Mouse (Mus musculus) heart, adult 18-20 months (tissue): ENCODE results near the gene Gm8909. TPM values are rescaled to one million over a fixed set of nuclear protein-coding genes. Genes with fewer than 3 reads are reported as not detected.
A peak's percentile ranks its signal among the peaks of the same experiment; 100 is the strongest.
"Not testable (repeated sequence)": the region's sequence is repeated elsewhere in the genome, so short reads cannot be mapped to it uniquely, and the experiment has no call there.

Source experiments
- DNase-seq, 2 experiments: peaks; one replicate each; pipeline ENCODE4 v3.0.0; 2021 to 2022; ENCODE audit warnings: mixed read lengths in 1 of 2
- long read RNA-seq, 2 experiments: library from polyadenylated mRNA; stranded (forward); transcript quantifications; one replicate each; pipeline ENCODE4 v2.0.0; 2021
- total RNA-seq, 2 experiments: library from RNA; stranded (reverse); gene quantifications; 2 replicates each; pipeline ENCODE4 v1.2.3; 2021

Gene Gm8909
- not detected for total RNA-seq
- long read RNA-seq, experiment 1: 0 reads
- long read RNA-seq, experiment 2: 0 reads

DNA sequence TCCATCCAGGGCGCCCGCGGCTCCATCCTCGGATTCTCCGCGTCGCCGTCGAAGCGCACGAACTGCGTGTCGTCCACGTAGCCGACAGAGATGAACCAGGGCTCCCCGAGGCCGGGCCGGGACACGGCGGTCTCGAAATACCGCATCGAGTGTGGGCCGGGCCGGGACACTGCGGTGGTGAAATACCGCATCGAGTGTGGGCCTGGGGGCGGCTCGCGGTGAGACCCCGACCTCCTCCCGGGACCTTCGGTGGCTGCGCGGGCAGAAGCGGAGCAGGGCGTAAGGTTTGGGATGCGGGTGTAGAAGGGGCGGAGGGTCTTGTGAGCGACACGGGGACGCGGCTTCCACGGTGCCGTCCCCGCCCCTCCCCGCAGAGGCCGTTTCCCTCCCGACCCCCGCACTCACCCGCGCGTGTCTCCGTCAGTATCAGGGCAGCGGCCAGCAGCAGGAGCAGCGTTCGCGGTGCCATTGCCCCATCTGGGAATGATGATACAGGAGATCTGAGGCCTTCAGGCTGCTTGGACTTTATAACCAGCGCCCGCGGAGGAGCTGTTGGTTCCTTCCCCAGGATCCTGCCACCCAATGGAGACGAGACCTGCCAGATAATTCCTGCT, at the start of gene Gm8909:
Gm8909 (minus strand) TSS at position 499 of the 614 bp plus-strand sequence.
- peak in 1 of 2 experiments; percentile 9 for DNase-seq

GRCm38 (mm10) chr17:36215586-36215985, 47.2 kb upstream of the Gm8909 start:
- DNase-seq: no peak

GRCm38 (mm10) chr17:36206846-36207245, 38.5 kb upstream of the Gm8909 start:
- DNase-seq: no peak

DNA sequence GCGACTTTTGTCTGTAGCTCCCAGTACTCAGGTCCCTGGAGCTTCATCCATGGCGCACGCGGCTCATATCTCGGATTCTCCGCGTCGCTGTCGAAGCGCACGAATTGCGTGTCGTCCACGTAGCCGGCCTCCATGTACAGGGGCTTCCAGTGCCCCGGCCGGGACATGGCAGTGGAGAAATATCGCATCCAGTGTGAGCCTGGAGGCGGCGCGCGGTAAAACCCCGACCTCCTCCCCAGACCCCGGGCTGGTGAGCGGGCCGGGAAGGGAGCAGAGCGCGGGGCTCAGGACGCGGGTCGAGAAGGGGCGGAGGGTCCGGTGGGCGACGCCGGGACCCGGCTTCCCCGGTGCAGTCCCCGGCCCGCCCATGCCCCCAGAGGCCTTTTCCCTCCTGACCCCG, 37.5 kb upstream of the Gm8909 start:
- no peak for DNase-seq

DNA sequence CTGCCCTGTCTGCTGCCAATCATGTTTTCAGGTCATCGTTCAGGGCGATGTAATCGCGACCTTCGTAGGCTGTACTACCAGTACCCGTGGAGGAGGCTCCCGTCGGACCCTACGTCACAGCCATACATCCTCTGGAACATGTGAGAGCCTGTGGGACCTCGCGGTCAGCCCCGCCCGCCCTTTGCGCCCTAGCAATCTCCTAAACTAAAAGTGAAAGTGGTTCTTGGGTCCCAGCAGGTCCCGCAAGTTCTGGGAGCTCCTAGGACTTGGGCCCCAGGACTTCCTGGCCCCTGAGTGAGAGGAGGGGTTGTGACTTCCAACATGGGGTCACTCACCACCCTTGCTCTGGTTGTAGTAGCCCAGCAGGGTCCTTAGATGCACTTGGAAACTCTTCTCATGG, 37.1 kb upstream of the Gm8909 start:
- peak; percentile 53 to 69 for DNase-seq

GRCm38 (mm10) chr17:36201851-36202250, 33.5 kb upstream of the Gm8909 start:
- no peak for DNase-seq

DNA sequence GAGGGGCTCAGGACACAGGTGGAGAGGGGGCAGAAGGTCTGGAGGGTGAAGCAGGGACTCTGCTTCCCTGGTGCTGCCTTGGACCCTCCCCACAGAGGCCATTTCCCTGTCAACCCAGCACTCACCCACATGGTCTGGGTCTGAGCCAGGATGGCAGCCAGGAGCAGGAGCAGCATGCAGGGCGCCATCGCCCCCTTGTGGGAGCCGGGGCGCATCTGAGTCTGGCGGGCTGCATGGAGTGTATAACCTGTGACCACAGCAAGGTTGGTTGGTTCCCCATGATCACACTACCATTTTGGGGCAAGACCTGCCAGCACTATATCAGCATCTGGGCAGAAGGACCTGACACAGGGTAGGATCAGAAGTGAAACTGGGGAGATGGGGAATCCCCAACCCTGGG, 30.0 kb upstream of the Gm8909 start:
- no peak for DNase-seq

DNA sequence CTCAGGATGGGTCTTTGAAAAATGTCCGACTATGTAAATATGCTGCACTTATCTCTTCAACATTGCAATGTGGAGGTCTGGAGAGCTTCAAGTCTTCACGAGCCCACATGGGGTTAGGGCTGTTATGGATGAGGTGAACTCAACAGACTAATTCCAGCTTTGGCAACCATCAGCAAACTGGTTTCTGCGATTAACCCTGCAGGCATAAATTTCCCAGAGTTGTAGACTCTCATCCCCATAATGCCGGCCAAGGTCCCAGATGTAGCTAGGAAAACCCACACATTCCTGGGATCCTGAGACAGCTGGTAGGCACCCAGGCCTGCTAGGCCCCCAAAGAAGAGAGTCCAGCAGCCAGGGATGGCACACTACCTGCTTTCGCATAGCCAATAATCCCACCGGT, 26.1 kb upstream of the Gm8909 start:
- no peak for DNase-seq

GRCm38 (mm10) chr17:36193546-36194141, 25.3 kb upstream of the Gm8909 start:
- peak; percentile 50 to 72 for DNase-seq

GRCm38 (mm10) chr17:36192371-36192770, 24.0 kb upstream of the Gm8909 start:
- no peak for DNase-seq

GRCm38 (mm10) chr17:36190169-36190507, 21.8 kb upstream of the Gm8909 start, which contains the start of gene H2-T3:
Gene H2-T3, minus strand, starts transcription at chr17:36190287.
- DNase-seq: no peak

DNA sequence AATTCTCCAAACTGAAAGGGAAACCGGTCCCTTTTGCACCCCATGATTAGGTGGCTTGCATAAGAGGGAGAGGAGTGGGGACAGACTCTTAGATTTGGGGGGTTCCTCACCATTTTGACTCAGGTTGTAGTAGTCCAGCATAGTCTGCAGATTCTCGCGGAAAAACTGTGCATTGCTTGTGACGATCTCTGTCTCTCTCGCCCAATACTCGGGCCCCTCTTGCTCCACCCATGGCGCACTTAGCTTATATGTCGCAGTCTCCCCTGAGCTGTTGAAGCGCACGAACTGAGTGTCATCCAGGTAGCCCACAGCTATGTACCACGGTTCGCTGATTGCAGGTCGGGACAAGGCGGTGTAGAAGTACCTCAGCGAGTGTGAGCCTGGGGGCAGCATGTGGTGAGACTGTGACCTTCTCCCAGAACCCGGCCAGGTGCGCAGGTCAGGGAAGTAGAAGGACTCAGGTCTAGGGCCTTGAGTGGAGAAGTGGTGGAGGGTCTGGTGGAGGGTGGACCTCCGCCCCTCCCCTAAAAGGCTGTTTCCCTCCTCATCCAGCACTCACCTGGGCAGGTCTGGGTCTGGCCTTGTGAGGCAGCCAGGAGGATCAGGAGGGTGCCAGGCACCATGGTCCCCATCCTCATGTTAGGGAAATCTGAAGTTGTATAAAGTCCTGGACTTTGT, 21.3 kb upstream of the Gm8909 start:
- DNase-seq: no peak

DNA sequence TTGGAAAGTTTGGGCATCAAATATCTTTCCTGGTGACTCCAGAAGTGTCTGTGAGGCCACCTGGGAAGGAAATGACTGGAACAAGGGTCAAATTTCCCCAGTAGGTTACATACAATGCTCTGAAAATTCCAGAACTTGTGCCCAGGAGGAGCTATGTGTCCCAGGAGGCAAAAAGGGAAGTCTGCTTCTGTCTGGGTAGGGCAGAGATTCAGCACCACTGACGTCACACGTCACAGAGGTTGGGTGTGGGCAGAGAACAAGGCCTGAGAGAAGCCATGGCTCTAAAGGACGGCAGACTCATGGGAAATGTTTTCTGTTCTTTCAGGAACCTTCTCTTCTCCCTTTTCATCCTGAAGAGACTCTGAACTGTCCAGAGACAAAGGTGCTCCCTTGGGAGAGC, 19.2 kb upstream of the Gm8909 start:
- DNase-seq: no peak

- no peak for DNase-seq
These were observed 13.9 kb upstream of the Gm8909 start for GRCm38 (mm10) chr17:36182212-36182611.

DNA sequence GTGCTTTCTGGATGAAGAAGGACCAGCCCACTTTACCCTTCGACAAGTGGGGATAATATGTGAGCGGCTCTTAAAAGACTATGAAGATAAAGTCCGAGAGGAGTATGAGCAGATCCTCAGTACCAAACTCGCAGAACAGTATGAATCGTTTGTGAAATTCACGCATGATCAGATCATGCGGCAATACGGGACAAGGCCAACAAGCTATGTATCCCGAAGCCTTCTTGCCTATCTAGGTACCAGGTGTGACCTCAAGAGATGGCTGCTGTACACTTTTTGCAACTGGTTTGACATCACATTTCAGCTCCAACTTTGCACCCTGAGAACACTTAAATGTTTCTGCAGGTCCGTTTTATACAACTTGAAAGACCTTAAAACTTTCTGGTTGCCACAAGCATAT, 11.1 kb upstream of the Gm8909 start:
- DNase-seq: not testable (repeated sequence)

GRCm38 (mm10) chr17:36178938-36179337, 10.6 kb upstream of the Gm8909 start:
- peak; percentile 11 to 14 for DNase-seq

- not testable (repeated sequence) for DNase-seq
These were observed 7.8 kb upstream of the Gm8909 start for GRCm38 (mm10) chr17:36176132-36176531.

DNA sequence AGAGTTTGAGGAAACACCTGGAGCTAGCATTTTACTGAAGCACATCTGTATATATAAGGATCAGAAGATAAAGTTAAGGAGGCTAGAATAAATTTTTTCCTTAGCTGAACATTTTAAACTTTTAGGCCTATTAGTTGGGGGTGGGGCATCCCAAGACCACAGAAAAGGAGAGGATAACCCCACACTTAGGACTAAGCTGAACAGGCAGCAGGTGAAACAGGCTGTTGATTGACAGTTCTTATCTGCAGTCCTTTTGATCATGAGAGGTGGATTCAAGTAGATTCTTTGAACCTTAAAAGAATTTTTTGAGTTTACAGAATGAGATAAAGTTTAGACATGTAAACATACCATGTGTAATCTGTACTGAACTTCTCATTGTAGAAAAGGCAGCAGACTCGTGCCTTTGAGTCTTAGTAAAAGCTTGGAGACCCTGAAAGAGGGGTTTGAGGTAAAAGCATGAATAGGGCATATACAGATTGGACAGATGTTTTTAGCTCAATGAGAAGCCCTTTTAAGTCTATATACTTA, 2.0 kb upstream of the Gm8909 start:
- no peak for DNase-seq

DNA sequence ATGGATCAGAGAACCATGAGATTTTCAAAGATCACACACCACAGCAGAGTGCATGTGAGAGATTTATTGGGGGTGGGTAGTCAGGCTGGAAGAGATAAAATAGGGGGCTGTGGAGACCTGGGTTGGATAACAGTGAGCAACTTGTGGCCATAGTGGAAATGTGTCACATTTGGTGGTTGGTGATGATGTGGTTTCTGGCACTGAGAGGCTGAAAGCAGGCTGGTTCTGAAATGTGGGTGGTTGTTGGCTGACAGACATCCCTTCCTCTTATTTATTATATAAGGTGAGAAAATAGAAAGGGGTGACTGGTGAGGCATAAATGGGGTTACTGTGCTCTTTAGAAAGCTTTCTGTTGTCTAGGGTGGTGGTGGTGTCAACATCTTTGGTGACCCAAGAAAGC, 1.4 kb upstream of the Gm8909 start:
- DNase-seq: no peak

GRCm38 (mm10) chr17:36169094-36169493, 757 bp upstream of the Gm8909 start:
- DNase-seq: not testable (repeated sequence)

GRCm38 (mm10) chr17:36167306-36168038, 865 bp downstream of the Gm8909 start:
- peak; percentile 23 to 29 for DNase-seq

- not testable (repeated sequence) for DNase-seq
These were observed 1.4 kb downstream of the Gm8909 start for GRCm38 (mm10) chr17:36166901-36167300.
